Mouse (Mus musculus): Measurements from ENCODE around the gene Hmga2.

The Hmga2 gene

GRCm38 (mm10) chr10:120472606-120473005 is 3.7 kb downstream of the Hmga2 start:
- no peak for DNase-seq

GRCm38 (mm10) chr10:120465121-120465520 is 11.1 kb downstream of the Hmga2 start:
- no peak for DNase-seq

- no peak for DNase-seq
Measured at GRCm38 (mm10) chr10:120461769-120462168, 14.5 kb downstream of the Hmga2 start.

GRCm38 (mm10) chr10:120461301-120461700 is 15.0 kb downstream of the Hmga2 start:
- DNase-seq, result no peak

GRCm38 (mm10) chr10:120458866-120459265 is 17.4 kb downstream of the Hmga2 start:
- no peak for DNase-seq

GRCm38 (mm10) chr10:120449661-120450284 is 26.5 kb downstream of the Hmga2 start:
- DNase-seq, result no peak

GRCm38 (mm10) chr10:120446799-120447198 is 29.5 kb downstream of the Hmga2 start:
- DNase-seq, result no peak

- no peak for DNase-seq
Measured at GRCm38 (mm10) chr10:120446206-120446605, 30.1 kb downstream of the Hmga2 start.

GRCm38 (mm10) chr10:120444463-120445070 is 31.7 kb downstream of the Hmga2 start:
- no peak for DNase-seq

- DNase-seq, result no peak
Measured at GRCm38 (mm10) chr10:120443757-120444311, 32.4 kb downstream of the Hmga2 start.

GRCm38 (mm10) chr10:120441254-120441653 is 35.0 kb downstream of the Hmga2 start:
- DNase-seq, result no peak

GRCm38 (mm10) chr10:120434433-120434832 is 41.8 kb downstream of the Hmga2 start:
- no peak for DNase-seq

GRCm38 (mm10) chr10:120433463-120433815 is 42.8 kb downstream of the Hmga2 start:
- no peak for DNase-seq

GRCm38 (mm10) chr10:120432731-120433462 is 43.4 kb downstream of the Hmga2 start:
- DNase-seq, result no peak

- no peak for DNase-seq
Measured at GRCm38 (mm10) chr10:120432081-120432480, 44.2 kb downstream of the Hmga2 start.

- no peak for DNase-seq
Measured at GRCm38 (mm10) chr10:120431435-120431834, 44.8 kb downstream of the Hmga2 start.

- DNase-seq, result no peak
Measured at GRCm38 (mm10) chr10:120430422-120430821, 45.8 kb downstream of the Hmga2 start.

GRCm38 (mm10) chr10:120429758-120430259 is 46.5 kb downstream of the Hmga2 start:
- DNase-seq, result no peak

- DNase-seq, result no peak
Measured at GRCm38 (mm10) chr10:120429199-120429551, 47.1 kb downstream of the Hmga2 start.

- DNase-seq, result peak; percentile 9
Measured at GRCm38 (mm10) chr10:120428430-120429198, 47.7 kb downstream of the Hmga2 start.

GRCm38 (mm10) chr10:120426086-120426610 is 50.1 kb downstream of the Hmga2 start:
- DNase-seq, result no peak

GRCm38 (mm10) chr10:120424015-120424414 is 52.3 kb downstream of the Hmga2 start:
- no peak for DNase-seq

GRCm38 (mm10) chr10:120423256-120423655 is 53.0 kb downstream of the Hmga2 start:
- DNase-seq, result no peak
